Comparison of ENCODE assay signal across 8 mouse cellular contexts in the genomic region with DNA sequence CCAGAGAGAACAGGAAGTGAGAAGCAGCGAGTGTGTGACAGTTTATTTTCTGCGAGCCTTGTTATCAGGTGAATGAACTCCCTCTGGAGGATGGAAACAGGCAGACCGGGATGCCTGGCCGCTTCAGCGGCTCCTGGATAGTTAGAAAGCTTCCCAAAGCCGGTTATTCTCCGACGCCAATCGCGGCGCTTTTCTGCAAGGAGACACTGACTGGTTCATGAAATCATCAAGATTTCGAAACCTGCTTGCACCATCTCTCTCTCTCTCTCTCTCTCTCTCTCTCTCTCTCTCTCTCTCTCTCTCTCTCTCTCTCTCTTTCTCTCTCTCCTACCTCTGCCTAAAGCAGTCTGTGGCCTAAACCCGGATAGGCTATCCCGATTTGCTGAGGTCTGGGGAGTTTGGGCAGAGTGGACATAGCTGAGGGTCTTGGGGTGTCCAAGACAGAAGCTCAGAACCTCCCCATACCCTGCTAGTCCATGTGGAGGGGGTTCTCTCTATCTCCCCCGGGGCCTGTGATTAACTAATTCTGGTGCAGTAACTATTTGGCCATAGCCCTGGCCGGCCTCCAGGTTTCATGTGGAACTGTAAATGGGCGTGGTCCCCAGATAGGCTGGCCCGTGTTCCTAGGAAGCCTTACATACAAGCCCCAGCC. TPM values are rescaled to one million over a fixed set of nuclear protein-coding genes. Genes with fewer than 3 reads are reported as not detected.
DNase-seq lines count a peak whose midpoint lies in the region; ATAC-seq and TF ChIP-seq lines count a peak whose summit lies in the region.

No protein-coding gene starts in this region.

- no peaks in the 10 kb centered on the region for H3K27me3 ChIP-seq in embryonic facial prominence, embryonic 14.5 days (replicated peaks; ENCODE audit: control insufficient read depth, insufficient read depth, low read length)
- H3K27me3 ChIP-seq in heart, embryonic 12.5 days (replicated peaks), result no peaks in the 10 kb centered on the region
- no peaks in the 10 kb centered on the region for H3K27me3 ChIP-seq in kidney, embryonic 14.5 days (ENCODE audit: control insufficient read depth, insufficient read depth, low read length)
- H3K27me3 ChIP-seq in lung, embryonic 14.5 days (ENCODE audit: insufficient read depth, low read length), result no peaks in the 10 kb centered on the region
- H3K27me3 ChIP-seq in neural tube, embryonic 14.5 days (ENCODE audit: control insufficient read depth, insufficient read depth, low read length), result no peaks in the 10 kb centered on the region

- peak; percentile 95 for DNase-seq in 416B (ENCODE audit: low read depth)
- DNase-seq in Muller cell, postnatal 12 days (ENCODE audit: inconsistent ontology term), result peak; percentile 67
- DNase-seq in embryonic facial prominence, embryonic 14.5 days (ENCODE audit: low spot score), result peak; percentile 82
- peak; percentile 88 for DNase-seq in lung, embryonic 14.5 days
- peak; percentile 72 for DNase-seq in thymus, postnatal 14 days

- H3K9me3 ChIP-seq in embryonic facial prominence, embryonic 14.5 days (ENCODE audit: control insufficient read depth, low read length), result no peaks in the 10 kb centered on the region
- no peaks in the 10 kb centered on the region for H3K9me3 ChIP-seq in heart, embryonic 12.5 days (replicated peaks)
- no peaks in the 10 kb centered on the region for H3K9me3 ChIP-seq in kidney, embryonic 14.5 days (ENCODE audit: control insufficient read depth, low read length)
- H3K9me3 ChIP-seq in lung, embryonic 14.5 days (ENCODE audit: low read depth, low read length), result no peaks in the 10 kb centered on the region
- H3K9me3 ChIP-seq in neural tube, embryonic 14.5 days (ENCODE audit: control insufficient read depth, low read length), result no peaks in the 10 kb centered on the region

- TF ChIP-seq CTCF in lung, embryonic 14.5 days (IDR thresholded peaks at IDR 0.05; ENCODE audit: low read depth), result no peak; the same call in 1 of the 2 replicates

- ATAC-seq in embryonic facial prominence, embryonic 14.5 days (ENCODE audit: low read depth), result peak; percentile 38
- ATAC-seq in heart, embryonic 12.5 days (ENCODE audit: insufficient number of reproducible peaks, low FRiP score), result peak; percentile 76
- ATAC-seq in kidney, embryonic 14.5 days (ENCODE audit: low FRiP score, low TSS enrichment), result peak; percentile 47; the same call in 1 of the 2 replicates
- ATAC-seq in lung, embryonic 14.5 days (ENCODE audit: insufficient read depth), result peak; percentile 52
- ATAC-seq in neural tube, embryonic 14.5 days (ENCODE audit: low read depth), result no peak

- no peaks in the 10 kb centered on the region for H3K36me3 ChIP-seq in embryonic facial prominence, embryonic 14.5 days (ENCODE audit: control insufficient read depth, insufficient read depth, low read length)
- no peaks in the 10 kb centered on the region for H3K36me3 ChIP-seq in heart, embryonic 12.5 days
- no peaks in the 10 kb centered on the region for H3K36me3 ChIP-seq in kidney, embryonic 14.5 days (ENCODE audit: control insufficient read depth, insufficient read depth, low read length)
- no peaks in the 10 kb centered on the region for H3K36me3 ChIP-seq in lung, embryonic 14.5 days (ENCODE audit: insufficient read depth)
- H3K36me3 ChIP-seq in neural tube, embryonic 14.5 days (ENCODE audit: control insufficient read depth, insufficient read depth, low read length), result no peaks in the 10 kb centered on the region

- WGBS in embryonic facial prominence, embryonic 14.5 days, result 6% methylated on average over 18 of the region's 18 CpGs
- 4% methylated on average over 18 of the region's 18 CpGs for WGBS in heart, embryonic 12.5 days
- WGBS in kidney, embryonic 14.5 days, result 7% methylated on average over 18 of the region's 18 CpGs
- 2% methylated on average over 18 of the region's 18 CpGs for WGBS in lung, embryonic 14.5 days
- 7% methylated on average over 18 of the region's 18 CpGs for WGBS in neural tube, embryonic 14.5 days

- H3K27ac ChIP-seq in embryonic facial prominence, embryonic 14.5 days (replicated peaks; ENCODE audit: low read depth, low read length), result peak overlapping the region; percentile 65
- peak overlapping the region; percentile 95 for H3K27ac ChIP-seq in heart, embryonic 12.5 days (ENCODE audit: poor library complexity, severe bottlenecking)
- peak overlapping the region; percentile 73; the same call in 1 of the 2 replicates for H3K27ac ChIP-seq in kidney, embryonic 14.5 days (ENCODE audit: low read depth, low read length)
- H3K27ac ChIP-seq in lung, embryonic 14.5 days (ENCODE audit: low read depth), result peak overlapping the region; percentile 84
- no peak overlapping the region for H3K27ac ChIP-seq in neural tube, embryonic 14.5 days (ENCODE audit: low read depth, low read length)

- H3K4me2 ChIP-seq in embryonic facial prominence, embryonic 14.5 days (ENCODE audit: low read depth, low read length), result peak overlapping the region; percentile 71
- peak overlapping the region; percentile 70 for H3K4me2 ChIP-seq in heart, embryonic 12.5 days
- peak overlapping the region; percentile 77 for H3K4me2 ChIP-seq in kidney, embryonic 14.5 days (replicated peaks; ENCODE audit: low read depth, low read length)
- H3K4me2 ChIP-seq in lung, embryonic 14.5 days, result peak overlapping the region; percentile 64
- H3K4me2 ChIP-seq in neural tube, embryonic 14.5 days (ENCODE audit: low read depth, low read length), result peak overlapping the region; percentile 39

- peaks cover 25% of the 10 kb centered on the region for H3K4me1 ChIP-seq in embryonic facial prominence, embryonic 14.5 days (ENCODE audit: control insufficient read depth, insufficient read depth, low read length)
- H3K4me1 ChIP-seq in heart, embryonic 12.5 days (replicated peaks), result peaks cover 25% of the 10 kb centered on the region
- H3K4me1 ChIP-seq in kidney, embryonic 14.5 days (ENCODE audit: control insufficient read depth, insufficient read depth, low read length), result peaks cover 24% of the 10 kb centered on the region; the same call in 1 of the 2 replicates
- H3K4me1 ChIP-seq in lung, embryonic 14.5 days (ENCODE audit: insufficient read depth), result peaks cover 29% of the 10 kb centered on the region
- 0 out of 2 replicates have a peak, but pooled peaks cover 4% of the 10 kb centered on the region for H3K4me1 ChIP-seq in neural tube, embryonic 14.5 days (ENCODE audit: control insufficient read depth, insufficient read depth, low read length)

- peak overlapping the region; percentile 42 for H3K9ac ChIP-seq in embryonic facial prominence, embryonic 14.5 days (ENCODE audit: low read depth, low read length)
- peak overlapping the region; percentile 61 for H3K9ac ChIP-seq in heart, embryonic 12.5 days
- H3K9ac ChIP-seq in kidney, embryonic 14.5 days (ENCODE audit: low read depth, low read length), result peak overlapping the region; percentile 37
- H3K9ac ChIP-seq in lung, embryonic 14.5 days, result peak overlapping the region; percentile 38
- H3K9ac ChIP-seq in neural tube, embryonic 14.5 days (replicated peaks; ENCODE audit: low read depth, low read length), result no peak overlapping the region

- H3K4me3 ChIP-seq in embryonic facial prominence, embryonic 14.5 days (ENCODE audit: low read depth, low read length), result peak overlapping the region; percentile 41
- peak overlapping the region; percentile 42 for H3K4me3 ChIP-seq in heart, embryonic 12.5 days
- H3K4me3 ChIP-seq in kidney, embryonic 14.5 days (ENCODE audit: low read length), result peak overlapping the region; percentile 24
- H3K4me3 ChIP-seq in lung, embryonic 14.5 days (ENCODE audit: low read depth, low read length), result peak overlapping the region; percentile 28
- peak overlapping the region; percentile 14 for H3K4me3 ChIP-seq in neural tube, embryonic 14.5 days (ENCODE audit: low read depth, low read length)

RNA-seq across cellular contexts. Expression of a gene that starts 7.3 kb away (rescaled TPM):
- 3.6 and 3.9 TPM in 2 replicates for polyA plus RNA-seq in embryonic facial prominence, embryonic 14.5 days (2014; fragmentation: Nextera tagmentation; extraction: Ambion mirVana)
- polyA plus RNA-seq in heart, embryonic 12.5 days (2016; fragmentation: Nextera tagmentation; extraction: Ambion mirVana), result 3.5 and 3.7 TPM in 2 replicates
- 5.6 and 6.0 TPM in 2 replicates for polyA plus RNA-seq in kidney, embryonic 14.5 days (2014; fragmentation: Nextera tagmentation; extraction: Ambion mirVana)
- 4.9 and 6.0 TPM in 2 replicates for polyA plus RNA-seq in lung, embryonic 14.5 days (2014; fragmentation: Nextera tagmentation; extraction: Ambion mirVana)
- polyA plus RNA-seq in neural tube, embryonic 14.5 days (2014; fragmentation: Nextera tagmentation; extraction: Ambion mirVana), result 1.1 and 2.4 TPM in 2 replicates
